Mouse (Mus musculus) T-helper 1 cell (primary cell): ENCODE measurements around the gene Olfr1053.
"Not testable (repeated sequence)": the region's sequence is repeated elsewhere in the genome, so short reads cannot be mapped to it uniquely, and the experiment has no call there.

Experiments used
- in situ Hi-C: fragments of 300-600 bp; cut with MboI, MseI; formaldehyde crosslinking; loops from one replicate; pipeline ENCODE4 v1.15.1; 2025; ENCODE audit warnings: high pct_unique_total_duplicates

Gene Olfr1053

GRCm38 (mm10) chr2:86315184-86315583 is at the start of gene Olfr1053:
Gene Olfr1053 (minus strand): TSS chr2:86315284.
- in situ Hi-C loops, result no loop called here

- in situ Hi-C loops, result no loop called here
These were observed 47.3 kb upstream of the Olfr1053 start, which contains the start of gene Olfr1056 for GRCm38 (mm10) chr2:86362369-86362768. Gene Olfr1056 (minus strand): TSS chr2:86362469.

- in situ Hi-C loops, result not testable (repeated sequence)
These were observed 36.7 kb upstream of the Olfr1053 start for GRCm38 (mm10) chr2:86351751-86352150.

DNA sequence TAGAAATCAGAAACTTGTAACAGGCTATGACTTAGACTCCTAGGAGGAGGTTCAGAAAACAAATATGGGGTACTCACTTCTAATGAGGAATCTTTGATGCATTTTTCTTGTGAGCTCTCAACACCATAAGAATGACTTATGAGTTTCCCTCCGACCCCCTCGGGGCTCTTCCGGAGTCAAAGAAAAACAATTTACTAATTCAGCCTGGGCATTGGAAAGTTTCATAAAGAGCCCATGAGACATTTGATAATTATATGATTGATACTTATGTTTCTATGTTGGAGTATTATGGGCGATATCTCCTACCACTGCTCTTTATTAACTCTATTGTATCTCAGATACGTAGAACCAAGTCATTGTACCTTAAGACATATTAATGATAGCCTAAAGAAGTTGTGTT is 35.1 kb upstream of the Olfr1053 start, which contains the start of gene Olfr1055:
TSS of gene Olfr1055 (minus strand) at position 101 of the 400 bp plus-strand sequence.
- in situ Hi-C loops, result no loop called here

GRCm38 (mm10) chr2:86335333-86335732 is 20.2 kb upstream of the Olfr1053 start, which contains the start of gene Olfr1054:
Gene Olfr1054 (minus strand): TSS chr2:86335433.
- in situ Hi-C loops, result no loop called here

- in situ Hi-C loops, result no loop called here
These were observed 22.9 kb downstream of the Olfr1053 start, which contains the start of gene Olfr1052 for GRCm38 (mm10) chr2:86292155-86292554. Gene Olfr1052 (plus strand): TSS chr2:86292455.

DNA sequence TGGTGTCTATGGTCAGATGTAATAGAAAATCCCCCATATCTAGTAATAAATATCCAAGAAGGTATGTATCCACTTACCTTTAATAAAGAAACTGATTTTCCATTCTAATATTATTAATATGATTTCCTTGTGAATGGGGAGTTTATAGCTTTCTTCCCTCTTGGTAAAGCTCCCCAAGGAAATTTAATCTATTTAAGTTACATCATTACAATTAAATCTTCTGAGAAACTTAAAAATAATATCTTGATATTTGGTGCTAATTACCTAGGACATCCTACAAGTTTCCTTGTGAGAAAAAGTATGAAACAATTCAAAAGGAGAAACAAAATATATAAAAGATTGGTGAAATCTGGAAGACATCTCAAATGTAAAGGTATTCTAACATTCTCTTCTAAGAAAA is 36.1 kb downstream of the Olfr1053 start, which contains the start of gene Olfr1051:
TSS of gene Olfr1051 (minus strand) at position 101 of the 400 bp plus-strand sequence.
- in situ Hi-C loops, result not testable (repeated sequence)
